Mouse (Mus musculus) gastrocnemius, adult 2 months (tissue): ENCODE measurements at regions not wholly inside any gene's neighbourhood (a gene's known extent, or its start where the extent isn't known, plus 50 kb on each side); places are given as distances from the start of the nearest gene placed in this dataset.

Experiments
- DNase-seq: peaks from one replicate; pipeline ENCODE4 v3.0.0; 2022
- H3K27ac ChIP-seq: fragments of 200-600 bp; 2 replicates; pipeline ENCODE4 v1.8.1; 2022; ENCODE audit warnings: mild to moderate bottlenecking
- H3K4me3 ChIP-seq: fragments of 200-600 bp; 2 replicates; pipeline ENCODE4 v1.8.1; 2022; ENCODE audit warnings: mild to moderate bottlenecking, moderate library complexity
- CTCF ChIP-seq: fragments of 200-600 bp; IDR thresholded peaks from 2 replicates; pipeline ENCODE4 v1.8.1; 2022; ENCODE audit warnings: antibody characterized with exemption, mild to moderate bottlenecking, moderate library complexity
- intact Hi-C: fragments of 180-260 bp; cut with DNase I; formaldehyde crosslinking; loops from one replicate; pipeline ENCODE4 v1.15.1; 2025

GRCm38 (mm10) chr2:108701308-108701707 is 579.2 kb upstream of the Kif18a start:
- TF ChIP-seq CTCF = no peak
- H3K4me3 ChIP-seq = no peak overlapping the region
- intact Hi-C loops = no loop called here
- DNase-seq = no peak
- H3K27ac ChIP-seq = no peak overlapping the region

GRCm38 (mm10) chr2:108707856-108708855 is 572.4 kb upstream of the Kif18a start:
- no peak for TF ChIP-seq CTCF
- no peak overlapping the region for H3K27ac ChIP-seq
- no peak for DNase-seq
- intact Hi-C loops = no loop called here
- no peak overlapping the region for H3K4me3 ChIP-seq

GRCm38 (mm10) chr2:108742079-108742478 is 538.5 kb upstream of the Kif18a start:
- no peak for DNase-seq
- no peak for TF ChIP-seq CTCF
- Histone ChIP-seq H3K4me3 (no peak overlapping the region), H3K27ac (no peak overlapping the region)
- intact Hi-C loops = no loop called here

- DNase-seq = no peak
- intact Hi-C loops = no loop called here
- H3K4me3 ChIP-seq = no peak overlapping the region
- no peak for TF ChIP-seq CTCF
- no peak overlapping the region for H3K27ac ChIP-seq
Measured at GRCm38 (mm10) chr2:108743511-108743910, 537.0 kb upstream of the Kif18a start.

GRCm38 (mm10) chr2:108744797-108745196 is 535.7 kb upstream of the Kif18a start:
- Histone ChIP-seq H3K27ac (no peak overlapping the region), H3K4me3 (no peak overlapping the region)
- intact Hi-C loops = no loop called here
- no peak for DNase-seq
- TF ChIP-seq CTCF = no peak

GRCm38 (mm10) chr2:108753494-108754225 is 526.9 kb upstream of the Kif18a start:
- DNase-seq = no peak
- H3K4me3 ChIP-seq = no peak overlapping the region
- intact Hi-C loops = no loop called here
- H3K27ac ChIP-seq = no peak overlapping the region
- no peak for TF ChIP-seq CTCF

- H3K27ac ChIP-seq = no peak overlapping the region
- no peak for TF ChIP-seq CTCF
- intact Hi-C loops = no loop called here
- no peak overlapping the region for H3K4me3 ChIP-seq
- DNase-seq = no peak
Measured at GRCm38 (mm10) chr2:108755821-108756220, 524.7 kb upstream of the Kif18a start.

- no peak overlapping the region for H3K27ac ChIP-seq
- DNase-seq = no peak
- H3K4me3 ChIP-seq = no peak overlapping the region
- TF ChIP-seq CTCF = no peak
- intact Hi-C loops = no loop called here
Measured at GRCm38 (mm10) chr2:108756251-108756650, 524.3 kb upstream of the Kif18a start.

- no peak for DNase-seq
- TF ChIP-seq CTCF = no peak
- intact Hi-C loops = no loop called here
- Histone ChIP-seq H3K4me3 (no peak overlapping the region), H3K27ac (no peak overlapping the region)
Measured at GRCm38 (mm10) chr2:108764703-108765102, 515.8 kb upstream of the Kif18a start.

- intact Hi-C loops = no loop called here
- H3K27ac ChIP-seq = no peak overlapping the region
- H3K4me3 ChIP-seq = no peak overlapping the region
- no peak for TF ChIP-seq CTCF
- no peak for DNase-seq
Measured at GRCm38 (mm10) chr2:108766461-108766860, 514.1 kb upstream of the Kif18a start.

- Histone ChIP-seq H3K4me3 (no peak overlapping the region), H3K27ac (no peak overlapping the region)
- no peak for TF ChIP-seq CTCF
- no peak for DNase-seq
- intact Hi-C loops = no loop called here
Measured at GRCm38 (mm10) chr2:108770383-108770782, 510.2 kb upstream of the Kif18a start.

GRCm38 (mm10) chr2:108783457-108783856 is 497.1 kb upstream of the Kif18a start:
- Histone ChIP-seq H3K4me3 (no peak overlapping the region), H3K27ac (no peak overlapping the region)
- no peak for DNase-seq
- intact Hi-C loops = no loop called here
- TF ChIP-seq CTCF = no peak
